Mouse (Mus musculus) hindbrain, embryonic 11.5 days (tissue): ENCODE results near the gene Ero1lb. TPM values are rescaled to one million over a fixed set of nuclear protein-coding genes. Genes with fewer than 3 reads are reported as not detected.

Experiments used
- ATAC-seq: fragments of 200-750 bp; cut with Nextera tagmentation; 2 replicates; pipeline ENCODE4 v1.8.0; 2017; ENCODE audit warnings: mild to moderate bottlenecking, moderate TSS enrichment, moderate library complexity; ENCODE audit not compliant: low FRiP score
- DNase-seq: peaks from one replicate; pipeline ENCODE4 v3.0.0-alpha.2; 2015; ENCODE audit warnings: low spot score
- H3K27ac ChIP-seq: fragments of 300-500 bp; sonication (generic); 2 replicates; pipeline ENCODE4 v1.5.1; 2014; ENCODE audit warnings: mild to moderate bottlenecking, low read depth, low read length
- H3K27me3 ChIP-seq: fragments of 300-500 bp; sonication (generic); 2 replicates; pipeline ENCODE4 v1.6.1; 2014; ENCODE audit warnings: mild to moderate bottlenecking, low read length, moderate library complexity, mixed read lengths; ENCODE audit not compliant: control insufficient read depth, insufficient read depth
- H3K36me3 ChIP-seq: fragments of 300-500 bp; sonication (generic); 2 replicates; pipeline ENCODE4 v1.6.1; 2014; ENCODE audit warnings: mild to moderate bottlenecking, low read length, moderate library complexity, mixed read lengths; ENCODE audit not compliant: control insufficient read depth, insufficient read depth
- H3K4me1 ChIP-seq: fragments of 300-500 bp; sonication (generic); replicated peaks from 2 replicates; pipeline ENCODE4 v1.6.1; 2014; ENCODE audit warnings: low read length, mixed read lengths; ENCODE audit not compliant: control insufficient read depth, insufficient read depth
- H3K4me2 ChIP-seq: fragments of 300-500 bp; sonication (generic); replicated peaks from 2 replicates; pipeline ENCODE4 v1.6.1; 2014; ENCODE audit warnings: mild to moderate bottlenecking, low read depth, low read length
- H3K4me3 ChIP-seq: fragments of 300-500 bp; sonication (generic); 2 replicates; pipeline ENCODE4 v1.5.1; 2014; ENCODE audit warnings: low read depth, low read length
- H3K9ac ChIP-seq: fragments of 300-500 bp; sonication (generic); 2 replicates; pipeline ENCODE4 v1.6.1; 2014; ENCODE audit warnings: low read depth, low read length
- H3K9me3 ChIP-seq: fragments of 300-500 bp; sonication (generic); 2 replicates; pipeline ENCODE4 v1.6.1; 2016; ENCODE audit warnings: low read length; ENCODE audit not compliant: control insufficient read depth
- WGBS: fragments of 180-500 bp; shearing (Covaris S2); extraction: QIAGEN DNeasy Blood & Tissue Kit; methylation state at CpG from one replicate; pipeline ENCODE4 v1.1.7; 2014; 5-methylcytosine and 5-hydroxymethylcytosine counted together
- polyA plus RNA-seq: library from polyadenylated mRNA; unstranded; fragments of >200 nt; fragmentation: Nextera tagmentation; extraction: Ambion mirVana; gene quantifications from 2 replicates; pipeline ENCODE4 v1.2.1, GENCODE M21; 2014

Gene Ero1lb
- polyA plus RNA-seq, 1 experiment from 2014 or later = 13.9 TPM

DNA sequence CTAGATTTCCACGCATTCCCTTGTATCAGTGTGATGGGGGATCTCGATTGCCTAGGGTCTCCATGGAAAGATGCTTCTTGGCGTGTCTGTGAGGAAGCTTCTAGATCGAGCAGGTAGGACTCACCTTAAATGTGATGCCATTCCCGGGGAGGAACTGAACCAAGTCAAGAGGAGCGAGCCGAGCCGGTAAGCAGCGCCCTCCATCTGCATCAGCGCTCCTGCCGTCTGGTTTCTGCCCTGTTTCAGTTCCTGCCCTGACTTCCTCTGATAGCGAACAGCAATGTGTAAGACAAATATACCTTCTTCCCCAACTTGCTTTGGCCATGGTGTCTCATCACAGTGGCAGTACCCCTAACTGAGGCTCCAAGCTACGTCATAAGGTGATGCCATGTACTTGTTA is 25.6 kb upstream of the Ero1lb start:
- no peaks in the 10 kb centered on the region for H3K27me3 ChIP-seq

DNA sequence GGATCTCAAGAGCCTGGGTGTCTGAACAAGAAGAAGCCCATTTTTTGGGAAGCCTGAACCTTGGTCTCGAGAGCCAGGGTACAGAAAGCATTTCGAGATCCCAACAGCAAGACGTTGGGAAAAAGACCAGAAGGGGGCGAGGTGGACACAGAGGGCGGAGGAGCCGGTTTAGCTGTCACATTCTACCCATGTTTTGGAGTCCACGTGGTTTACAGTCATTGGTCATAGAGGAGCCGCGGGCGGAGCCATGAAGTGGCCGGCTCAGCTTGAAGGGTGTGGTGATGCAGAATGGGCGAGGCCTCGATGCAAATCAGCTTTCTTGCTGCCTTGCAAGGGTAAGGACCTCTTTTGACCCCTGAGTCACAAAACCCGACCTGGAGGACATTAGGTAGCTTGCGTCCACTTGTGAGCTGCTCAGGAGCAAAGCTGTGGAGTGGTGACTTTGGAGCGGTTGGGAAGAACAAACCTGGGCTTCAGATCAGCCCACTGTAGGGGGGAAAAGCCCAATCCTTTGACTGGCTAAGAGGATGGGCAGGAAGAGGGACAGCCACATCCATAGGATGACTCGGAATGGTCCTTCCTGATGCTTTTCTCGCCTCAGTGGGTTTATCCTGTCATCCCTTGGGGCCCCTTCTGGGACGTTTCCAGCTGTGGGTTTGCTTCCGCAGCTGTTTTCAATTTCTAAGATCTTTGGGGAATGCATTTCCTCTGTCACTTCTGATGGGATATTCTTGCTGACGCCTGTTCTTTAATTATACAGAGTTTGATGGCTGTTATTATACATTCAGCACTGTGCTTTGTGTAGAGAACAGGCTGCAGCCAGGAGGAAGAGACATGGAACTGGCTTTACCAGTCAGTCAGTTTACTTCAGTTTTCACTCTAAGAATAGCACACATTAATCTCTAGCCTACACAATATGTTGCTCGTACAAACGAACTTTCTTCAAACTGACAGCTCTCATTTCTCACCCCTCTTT is 23.4 kb upstream of the Ero1lb start:
- Histone ChIP-seq H3K4me1 (no peaks in the 10 kb centered on the region), H3K4me3 (no peak overlapping the region), H3K9ac (no peak overlapping the region), H3K9me3 (no peaks in the 10 kb centered on the region), H3K27ac (no peak overlapping the region), H3K36me3 (no peaks in the 10 kb centered on the region), H3K27me3 (no peaks in the 10 kb centered on the region), H3K4me2 (no peak overlapping the region)
- ATAC-seq = peak; percentile 82
- 14% methylated on average over 23 of the region's 23 CpGs for WGBS
- peak; percentile 52 for DNase-seq

More for the DNA sequence above, 25.6 kb upstream of the Ero1lb start:
- H3K4me2 ChIP-seq = no peak overlapping the region
- DNase-seq = no peak
- H3K36me3 ChIP-seq = no peaks in the 10 kb centered on the region
- H3K4me3 ChIP-seq = no peak overlapping the region
- H3K27ac ChIP-seq = no peak overlapping the region
- no peaks in the 10 kb centered on the region for H3K4me1 ChIP-seq
- ATAC-seq = no peak
- H3K9me3 ChIP-seq = no peaks in the 10 kb centered on the region
- H3K9ac ChIP-seq = no peak overlapping the region
- 66% methylated on average over 13 of the region's 13 CpGs for WGBS

DNA sequence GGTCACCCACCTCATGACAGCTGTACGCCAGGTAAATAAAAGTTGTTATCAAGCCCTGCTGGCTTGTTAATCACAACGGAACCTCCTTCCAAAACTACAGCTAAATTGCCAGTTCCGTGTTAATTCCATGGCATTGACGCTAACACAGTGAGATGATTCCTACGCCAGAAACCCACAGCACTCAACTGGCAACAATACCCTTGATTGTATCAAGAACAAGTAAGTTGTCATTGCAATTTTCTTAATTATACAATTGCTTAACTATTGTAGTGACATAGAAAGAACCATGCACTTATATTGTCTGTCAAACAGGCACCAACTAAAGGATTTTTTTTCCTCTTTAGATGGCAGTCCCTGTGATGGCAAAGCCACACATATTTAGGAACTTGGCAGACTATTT is 22.4 kb upstream of the Ero1lb start:
- no peak overlapping the region for H3K4me2 ChIP-seq
- no peaks in the 10 kb centered on the region for H3K4me1 ChIP-seq
- DNase-seq = no peak
- H3K27ac ChIP-seq = no peak overlapping the region
- ATAC-seq = no peak
- no peaks in the 10 kb centered on the region for H3K36me3 ChIP-seq
- WGBS = 92% methylated on average over 5 of the region's 5 CpGs
- H3K4me3 ChIP-seq = no peak overlapping the region
- H3K9ac ChIP-seq = no peak overlapping the region
- H3K27me3 ChIP-seq = no peaks in the 10 kb centered on the region
- no peaks in the 10 kb centered on the region for H3K9me3 ChIP-seq

DNA sequence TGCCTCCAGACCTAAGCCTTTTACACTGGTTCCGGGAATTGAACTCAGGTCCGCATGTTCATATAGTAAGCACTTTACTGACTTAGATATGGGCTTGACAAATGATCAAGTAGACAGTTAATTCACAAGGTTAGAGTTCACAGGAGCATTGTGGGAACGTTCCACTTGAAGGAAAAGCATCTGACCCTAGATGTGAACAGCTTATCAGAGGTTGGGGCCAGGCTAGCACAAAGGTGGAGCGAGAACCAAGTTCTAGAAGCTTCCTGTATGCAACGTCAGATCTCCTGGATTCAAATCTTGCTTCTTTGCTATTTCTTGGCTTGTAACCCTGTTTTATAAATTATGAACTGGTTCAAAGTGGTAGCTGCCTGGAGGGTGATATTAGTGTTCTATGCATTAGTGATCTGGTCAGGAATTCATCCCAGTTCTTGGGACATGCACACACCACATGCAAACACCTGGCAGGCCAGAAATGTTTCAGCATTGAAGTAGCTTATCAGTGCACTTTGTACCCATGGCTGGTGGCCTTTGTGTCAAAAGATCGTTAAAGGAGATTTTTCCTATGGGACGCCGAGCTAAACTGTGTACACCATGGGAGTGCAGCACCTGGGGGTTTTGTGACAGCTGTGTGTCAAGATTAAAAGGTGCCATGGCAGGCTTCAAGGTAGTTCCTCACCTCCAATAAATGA is 21.6 kb upstream of the Ero1lb start:
- ATAC-seq = no peak
- H3K36me3 ChIP-seq = no peaks in the 10 kb centered on the region
- H3K4me2 ChIP-seq = no peak overlapping the region
- H3K4me3 ChIP-seq = no peak overlapping the region
- H3K27ac ChIP-seq = no peak overlapping the region
- no peaks in the 10 kb centered on the region for H3K4me1 ChIP-seq
- no peak for DNase-seq
- H3K9me3 ChIP-seq = no peaks in the 10 kb centered on the region
- H3K9ac ChIP-seq = no peak overlapping the region
- WGBS = 91% methylated on average over 8 of the region's 8 CpGs
- no peaks in the 10 kb centered on the region for H3K27me3 ChIP-seq

DNA sequence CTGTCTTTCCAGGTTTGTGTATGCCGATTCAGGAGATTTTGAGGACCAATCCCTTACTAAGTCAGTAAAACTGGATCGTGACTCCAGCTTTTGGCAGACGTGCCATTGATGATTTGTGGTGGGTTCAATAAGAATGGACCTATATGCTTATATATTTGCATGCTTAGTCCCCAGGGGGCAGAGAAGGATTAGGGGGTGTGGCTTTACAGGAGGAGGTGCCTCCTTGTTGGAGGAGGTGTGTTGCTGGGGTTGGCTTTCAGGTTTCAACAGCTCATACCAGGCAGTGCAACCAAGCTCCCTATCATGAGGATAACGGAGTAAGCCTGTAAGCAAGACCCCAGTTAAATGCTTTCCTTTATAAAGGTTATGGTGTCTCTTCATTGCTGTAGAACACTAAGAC is 11.5 kb upstream of the Ero1lb start:
- Histone ChIP-seq H3K4me1 (no peaks in the 10 kb centered on the region), H3K9me3 (no peaks in the 10 kb centered on the region), H3K27ac (no peak overlapping the region), H3K36me3 (no peaks in the 10 kb centered on the region), H3K4me2 (no peak overlapping the region), H3K4me3 (no peak overlapping the region), H3K9ac (no peak overlapping the region), H3K27me3 (no peaks in the 10 kb centered on the region)
- DNase-seq (no peak), ATAC-seq (no peak)
- WGBS = 67% methylated on average over 4 of the region's 4 CpGs

DNA sequence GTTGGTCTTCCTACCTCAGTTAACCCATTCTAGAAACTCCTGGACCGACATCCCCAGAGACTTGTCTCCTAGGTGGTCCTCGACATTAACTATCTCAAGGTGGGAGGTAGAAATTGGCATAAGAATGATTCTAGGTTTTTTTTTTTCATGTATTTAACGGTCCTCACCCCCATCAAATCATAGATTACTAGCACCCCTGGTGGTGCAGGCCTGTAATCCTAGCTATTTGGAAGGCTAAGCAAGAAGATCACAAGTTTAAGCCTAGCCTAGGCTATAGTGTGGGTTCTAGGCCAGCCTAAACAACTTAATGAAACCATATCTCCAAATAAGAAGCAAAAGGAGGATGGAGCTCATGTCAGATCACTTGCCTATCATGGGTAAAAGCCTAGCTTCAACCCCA is 6.6 kb upstream of the Ero1lb start:
- Histone ChIP-seq H3K27me3 (no peaks in the 10 kb centered on the region), H3K9me3 (no peaks in the 10 kb centered on the region), H3K36me3 (no peaks in the 10 kb centered on the region), H3K9ac (no peak overlapping the region), H3K27ac (no peak overlapping the region), H3K4me1 (no peaks in the 10 kb centered on the region), H3K4me3 (no peak overlapping the region), H3K4me2 (no peak overlapping the region)
- ATAC-seq (no peak), DNase-seq (no peak)
- WGBS = 45% methylated on average over 3 of the region's 3 CpGs

DNA sequence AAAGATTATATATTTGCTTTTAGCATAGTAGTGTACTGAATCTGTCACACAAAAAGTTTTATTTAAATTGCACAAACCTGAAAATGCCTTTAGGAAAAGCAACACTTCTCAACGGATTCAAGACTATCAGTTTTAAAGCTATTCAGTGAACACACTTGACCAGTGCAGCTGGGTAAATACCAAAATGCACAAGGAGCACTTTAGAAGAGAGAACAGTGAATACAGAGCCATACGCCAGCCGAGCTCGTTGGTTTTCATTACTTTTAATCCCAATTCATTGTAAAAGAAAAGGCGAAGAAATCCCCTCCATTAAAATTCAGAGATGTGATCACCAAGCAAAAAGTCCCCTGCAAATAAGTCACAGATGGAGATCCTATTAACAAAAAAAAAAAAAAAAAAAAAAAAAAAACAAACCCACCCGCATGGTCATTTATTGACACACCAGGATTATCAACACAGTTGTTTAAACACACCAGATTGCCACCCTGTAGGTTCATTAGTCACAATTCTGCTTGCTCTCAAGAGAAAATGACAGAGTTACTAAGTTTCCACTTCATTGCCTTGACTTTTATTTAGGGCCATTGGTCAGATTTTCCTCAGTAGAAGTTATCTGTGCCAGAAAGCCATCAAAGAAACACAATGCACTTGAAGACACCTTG is 6.1 kb upstream of the Ero1lb start:
- H3K4me2 ChIP-seq = no peak overlapping the region
- no peak overlapping the region for H3K27ac ChIP-seq
- no peaks in the 10 kb centered on the region for H3K9me3 ChIP-seq
- H3K9ac ChIP-seq = no peak overlapping the region
- no peaks in the 10 kb centered on the region for H3K4me1 ChIP-seq
- no peak for DNase-seq
- H3K36me3 ChIP-seq = no peaks in the 10 kb centered on the region
- WGBS = 68% methylated on average over 6 of the region's 6 CpGs
- H3K27me3 ChIP-seq = no peaks in the 10 kb centered on the region
- no peak for ATAC-seq
- H3K4me3 ChIP-seq = no peak overlapping the region

DNA sequence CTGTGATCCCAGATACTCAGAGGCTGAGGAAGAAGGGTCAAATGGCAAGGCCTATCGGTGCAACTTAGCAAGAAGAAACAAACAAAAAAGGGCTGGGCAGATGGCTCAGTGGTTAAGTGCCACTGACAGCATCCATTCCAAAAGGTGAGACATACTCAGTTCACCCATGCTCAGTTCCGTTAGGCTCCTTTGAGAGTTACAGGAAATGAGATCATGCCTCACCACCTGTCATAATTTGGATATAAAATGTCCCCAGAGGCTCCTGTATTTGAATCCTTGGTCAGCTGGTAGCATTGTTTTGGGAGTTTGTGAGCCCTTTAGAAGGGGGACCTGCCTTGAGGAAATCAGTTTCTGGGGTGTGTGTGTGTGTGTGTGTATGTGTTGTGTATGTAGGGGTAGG is 3.9 kb upstream of the Ero1lb start:
- ATAC-seq = no peak
- no peaks in the 10 kb centered on the region for H3K36me3 ChIP-seq
- H3K9me3 ChIP-seq = no peaks in the 10 kb centered on the region
- H3K9ac ChIP-seq = no peak overlapping the region
- H3K4me3 ChIP-seq = no peak overlapping the region
- WGBS = 76% methylated on average over 2 of the region's 2 CpGs
- H3K4me1 ChIP-seq = 0 out of 2 replicates have a peak, but pooled peaks cover 4% of the 10 kb centered on the region
- H3K4me2 ChIP-seq = no peak overlapping the region
- no peak overlapping the region for H3K27ac ChIP-seq
- H3K27me3 ChIP-seq = no peaks in the 10 kb centered on the region
- no peak for DNase-seq
